Mouse (Mus musculus): ENCODE measurements around the gene Zfp365. TPM values are rescaled to one million over a fixed set of nuclear protein-coding genes. Genes with fewer than 3 reads are reported as not detected.

Zfp365 gene
- not detected for polyA plus RNA-seq (2014; fragmentation: Illumina TruSeq; extraction: RNeasy Lipid Tissue Mini Kit (QIAGEN cat#74804); ENCODE audit: low read depth, low replicate concordance)

GRCm38 (mm10) chr10:67912337-67912776 is at the start of gene Zfp365:
Gene Zfp365 (minus strand): TSS chr10:67912662.

Other genes with a start within 250 kb of the Zfp365 start
- gene Rtkn2, start 66.9 kb upstream of the Zfp365 start, polyA plus RNA-seq (2014; fragmentation: Illumina TruSeq; extraction: RNeasy Lipid Tissue Mini Kit (QIAGEN cat#74804); ENCODE audit: low read depth, low replicate concordance) = not detected

All from liver, adult 10 weeks (tissue).